Mouse (Mus musculus) T-helper 17 cell (primary cell): Measurements from ENCODE around the gene Olfr161.
"Not testable (repeated sequence)": the region's sequence is repeated elsewhere in the genome, so short reads cannot be mapped to it uniquely, and the experiment has no call there.

Experiments
- in situ Hi-C, 2 experiments: fragments of 300-600 bp; cut with MboI, MseI; formaldehyde crosslinking; loops; 1 replicate in 1 of 2; 2 replicates in 1 of 2; pipeline ENCODE4 v1.15.1; 2025; ENCODE audit warnings: high pct_unique_total_duplicates in 2 of 2

Olfr161 gene

GRCm38 (mm10) chr16:3590691-3591090 lies at the start of gene Olfr161:
Olfr161 (plus strand) TSS chr16:3591042.
- in situ Hi-C loops = no loop called here

GRCm38 (mm10) chr16:3563553-3563952 lies 27.3 kb upstream of the Olfr161 start:
- in situ Hi-C loops = no loop called here

GRCm38 (mm10) chr16:3577658-3578057 lies 13.2 kb upstream of the Olfr161 start:
- in situ Hi-C loops = not testable (repeated sequence)

GRCm38 (mm10) chr16:3578227-3578848 lies 12.5 kb upstream of the Olfr161 start:
- in situ Hi-C loops = not testable (repeated sequence)

- in situ Hi-C loops = not testable (repeated sequence)
Observed at GRCm38 (mm10) chr16:3631376-3631775, 40.5 kb downstream of the Olfr161 start.

GRCm38 (mm10) chr16:3632572-3633361 lies 41.9 kb downstream of the Olfr161 start:
- in situ Hi-C loops = not testable (repeated sequence)
